Mouse (Mus musculus) G1E (cell line): ENCODE measurements around the gene Fstl1. TPM values are rescaled to one million over a fixed set of nuclear protein-coding genes. Genes with fewer than 3 reads are reported as not detected.

ENCODE experiments used
- ATAC-seq: 2 replicates; pipeline ENCODE4 v1.8.0; 2016; ENCODE audit warnings: mild to moderate bottlenecking; ENCODE audit not compliant: insufficient number of reproducible peaks, poor library complexity, low FRiP score, severe bottlenecking; ENCODE audit errors: extremely low read depth
- DNase-seq: peaks from one replicate; pipeline ENCODE4 v3.0.0; 2012; ENCODE audit warnings: low spot score
- H3K27me3 ChIP-seq: 2 replicates; pipeline ENCODE4 v1.6.1; 2012; ENCODE audit warnings: mild to moderate bottlenecking, low read length, inconsistent platforms; ENCODE audit not compliant: insufficient read depth
- H3K36me3 ChIP-seq: replicated peaks from 2 replicates; pipeline ENCODE3; 2012; ENCODE audit warnings: mild to moderate bottlenecking, inconsistent platforms
- H3K4me1 ChIP-seq: 2 replicates; pipeline ENCODE4 v1.6.1; 2012; ENCODE audit warnings: low read depth, low read length, inconsistent platforms, mixed read lengths; ENCODE audit not compliant: insufficient read depth
- H3K4me3 ChIP-seq: 2 replicates; pipeline ENCODE4 v1.5.1; 2012; ENCODE audit warnings: low read depth, mild to moderate bottlenecking, inconsistent platforms, low read length, moderate library complexity, mixed read lengths
- H3K9me3 ChIP-seq: replicated peaks from 2 replicates; pipeline ENCODE4 v1.6.1; 2012; ENCODE audit warnings: inconsistent platforms
- CTCF ChIP-seq: IDR thresholded peaks from 2 replicates; pipeline ENCODE4 v1.5.1; 2012; ENCODE audit warnings: low read depth, low read length, inconsistent platforms, mixed read lengths
- GATA1 ChIP-seq: IDR thresholded peaks from 2 replicates; pipeline ENCODE4 v1.6.1; 2012; ENCODE audit warnings: borderline replicate concordance, low read length, inconsistent platforms, mixed read lengths
- GATA2 ChIP-seq: IDR thresholded peaks from 2 replicates; pipeline ENCODE4 v1.6.1; 2012; ENCODE audit warnings: low read depth, low read length, inconsistent platforms, borderline replicate concordance
- POLR2AphosphoS5 ChIP-seq: IDR thresholded peaks from 2 replicates; pipeline ENCODE4 v1.6.1; 2012; ENCODE audit warnings: low read depth, low read length, inconsistent platforms; ENCODE audit not compliant: insufficient replicate concordance
- TAL1 ChIP-seq: conservative IDR thresholded peaks from 2 replicates; pipeline ENCODE4 v1.6.1; 2012; ENCODE audit warnings: low read depth, low read length, inconsistent platforms, mixed read lengths
- polyA plus RNA-seq: library from polyadenylated mRNA; stranded (reverse); fragments of >175 nt; gene quantifications from 2 replicates; pipeline ENCODE4 v1.2.3, GENCODE M21; 2012
- total RNA-seq, 2 experiments: library from RNA; stranded (forward) in 1 of 2; stranded (reverse) in 1 of 2; fragments of 200-1000 nt in 1 of 2; fragments of >200 nt in 1 of 2; fragmentation: Nextera tagmentation in 1 of 2; gene quantifications; 2 replicates each; pipeline ENCODE4 v1.2.3; 2014 to 2017

The Fstl1 gene
- total and polyA plus RNA-seq, 3 experiments: 0.67 to 7.4 (median 4.8) TPM

DNA sequence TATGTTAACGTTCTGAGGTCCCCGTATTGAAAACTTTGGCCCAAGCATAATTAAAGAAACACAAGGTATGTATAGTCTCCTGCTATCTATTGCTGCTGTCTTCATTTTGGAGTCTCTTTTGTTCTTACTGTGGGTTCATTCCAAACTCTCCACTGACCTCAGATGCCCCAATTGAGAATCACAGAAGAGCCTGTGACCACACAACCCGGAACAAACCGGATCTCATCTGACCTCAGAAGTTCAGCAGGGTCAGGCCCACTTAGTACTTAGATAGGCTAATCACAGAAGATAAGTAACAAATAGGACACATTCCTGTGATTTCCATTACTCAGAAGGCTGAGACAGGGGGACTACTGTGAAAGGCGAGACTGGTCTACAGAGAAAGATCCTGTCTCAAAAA lies 77.9 kb downstream of the Fstl1 start:
- no peak for DNase-seq
- peaks cover 5% of the 10 kb centered on the region for H3K4me1 ChIP-seq
- peaks cover 34% of the 10 kb centered on the region for H3K27me3 ChIP-seq
- no peak overlapping the region for H3K4me3 ChIP-seq
- no peak for ATAC-seq
- TF ChIP-seq POLR2AphosphoS5 (no peak), TAL1 (no peak), GATA1 (no peak), GATA2 (no peak), CTCF (no peak)
- no peaks in the 10 kb centered on the region for H3K36me3 ChIP-seq
- H3K9me3 ChIP-seq: no peaks in the 10 kb centered on the region

GRCm38 (mm10) chr16:37855583-37855982 lies 78.9 kb downstream of the Fstl1 start:
- Histone ChIP-seq H3K27me3 (peaks cover 34% of the 10 kb centered on the region), H3K4me1 (peaks cover 5% of the 10 kb centered on the region), H3K36me3 (no peaks in the 10 kb centered on the region), H3K9me3 (no peaks in the 10 kb centered on the region), H3K4me3 (no peak overlapping the region)
- TF ChIP-seq TAL1: no peak
- TF ChIP-seq CTCF: no peak
- TF ChIP-seq GATA2: no peak
- no peak for TF ChIP-seq GATA1
- TF ChIP-seq POLR2AphosphoS5: no peak
- DNase-seq (no peak), ATAC-seq (no peak)

GRCm38 (mm10) chr16:37856327-37856726 lies 79.7 kb downstream of the Fstl1 start:
- no peaks in the 10 kb centered on the region for H3K36me3 ChIP-seq
- H3K4me3 ChIP-seq: no peak overlapping the region
- H3K27me3 ChIP-seq: peaks cover 35% of the 10 kb centered on the region
- TF ChIP-seq GATA1: no peak
- TF ChIP-seq TAL1: no peak
- no peak for TF ChIP-seq CTCF
- TF ChIP-seq GATA2: no peak
- TF ChIP-seq POLR2AphosphoS5: no peak
- H3K9me3 ChIP-seq: no peaks in the 10 kb centered on the region
- peaks cover 5% of the 10 kb centered on the region for H3K4me1 ChIP-seq
- no peak for ATAC-seq
- DNase-seq: no peak

- DNase-seq (no peak), ATAC-seq (no peak)
- Histone ChIP-seq H3K9me3 (0 out of 2 replicates have a peak, but pooled peaks cover 2% of the 10 kb centered on the region), H3K4me1 (peaks cover 5% of the 10 kb centered on the region), H3K4me3 (no peak overlapping the region), H3K27me3 (peaks cover 30% of the 10 kb centered on the region), H3K36me3 (no peaks in the 10 kb centered on the region)
- no peak for TF ChIP-seq TAL1
- TF ChIP-seq POLR2AphosphoS5: no peak
- TF ChIP-seq GATA2: no peak
- no peak for TF ChIP-seq CTCF
- TF ChIP-seq GATA1: no peak
Observed at GRCm38 (mm10) chr16:37857495-37857894, 80.8 kb downstream of the Fstl1 start.

DNA sequence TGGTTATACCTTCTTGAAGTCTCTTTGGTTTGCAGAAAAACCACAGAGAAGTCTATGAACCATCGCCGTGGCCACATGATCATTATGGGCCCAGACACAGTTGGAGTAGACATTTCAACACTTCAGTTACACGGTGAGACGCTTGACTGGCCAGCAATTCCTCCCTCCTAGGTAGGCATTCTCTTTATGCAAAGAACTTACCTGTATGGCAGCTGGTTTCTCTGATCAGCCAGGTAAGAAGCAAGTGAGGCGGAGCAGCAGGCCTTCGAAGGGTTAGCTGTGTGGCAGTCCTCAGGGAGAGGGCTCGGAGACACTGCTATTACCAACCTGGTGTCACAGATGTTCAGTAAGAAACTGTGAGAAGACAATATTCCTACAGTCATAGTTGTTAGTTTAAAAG lies 83.5 kb downstream of the Fstl1 start:
- no peaks in the 10 kb centered on the region for H3K36me3 ChIP-seq
- H3K9me3 ChIP-seq: 0 out of 2 replicates have a peak, but pooled peaks cover 2% of the 10 kb centered on the region
- peaks cover 5% of the 10 kb centered on the region for H3K4me1 ChIP-seq
- no peak for ATAC-seq
- no peak for DNase-seq
- peaks cover 24% of the 10 kb centered on the region for H3K27me3 ChIP-seq
- H3K4me3 ChIP-seq: no peak overlapping the region
- TF ChIP-seq TAL1 (no peak), CTCF (no peak), GATA1 (no peak), GATA2 (no peak), POLR2AphosphoS5 (no peak)

GRCm38 (mm10) chr16:37861029-37861428 lies 84.4 kb downstream of the Fstl1 start, which contains the start of gene Gm36028:
Gene Gm36028, minus strand, starts transcription at chr16:37861146.
- no peaks in the 10 kb centered on the region for H3K36me3 ChIP-seq
- no peak for DNase-seq
- H3K27me3 ChIP-seq: peaks cover 23% of the 10 kb centered on the region
- TF ChIP-seq GATA1: no peak
- no peak for TF ChIP-seq GATA2
- TF ChIP-seq POLR2AphosphoS5: no peak
- no peak for TF ChIP-seq CTCF
- TF ChIP-seq TAL1: no peak
- H3K9me3 ChIP-seq: 0 out of 2 replicates have a peak, but pooled peaks cover 2% of the 10 kb centered on the region
- no peak within 1 kb of the TSS for H3K4me3 ChIP-seq
- ATAC-seq: no peak
- peaks cover 4% of the 10 kb centered on the region for H3K4me1 ChIP-seq

GRCm38 (mm10) chr16:37863876-37864275 lies 87.2 kb downstream of the Fstl1 start:
- Histone ChIP-seq H3K36me3 (no peaks in the 10 kb centered on the region), H3K9me3 (0 out of 2 replicates have a peak, but pooled peaks cover 2% of the 10 kb centered on the region), H3K4me1 (peaks cover 8% of the 10 kb centered on the region), H3K27me3 (peaks cover 20% of the 10 kb centered on the region), H3K4me3 (no peak overlapping the region)
- no peak for ATAC-seq
- no peak for TF ChIP-seq POLR2AphosphoS5
- TF ChIP-seq GATA1: no peak
- no peak for TF ChIP-seq GATA2
- no peak for TF ChIP-seq TAL1
- TF ChIP-seq CTCF: no peak
- no peak for DNase-seq
